Mouse (Mus musculus): ENCODE measurements at regions not wholly inside any gene's neighbourhood (a gene's known extent, or its start where the extent isn't known, plus 50 kb on each side); places are given as distances from the start of the nearest gene placed in this dataset.
A peak's percentile ranks its signal among the peaks of the same experiment; 100 is the strongest.

- no peak for DNase-seq (ENCODE audit: extremely low read depth, low read depth)
Measured at GRCm38 (mm10) chr2:30698758-30699535, 104.1 kb downstream of the Cstad start.

GRCm38 (mm10) chr2:30697851-30698250, 103.0 kb downstream of the Cstad start:
- no peak for DNase-seq (ENCODE audit: extremely low read depth, low read depth)

GRCm38 (mm10) chr2:30695771-30696456, 101.1 kb downstream of the Cstad start:
- no peak for DNase-seq (ENCODE audit: extremely low read depth, low read depth)

GRCm38 (mm10) chr2:30695041-30695440, 100.2 kb downstream of the Cstad start:
- no peak for DNase-seq (ENCODE audit: extremely low read depth, low read depth)

GRCm38 (mm10) chr2:30693206-30694035, 98.6 kb downstream of the Cstad start:
- no peak for DNase-seq (ENCODE audit: extremely low read depth, low read depth)

- DNase-seq (ENCODE audit: extremely low read depth, low read depth) = no peak
Measured at GRCm38 (mm10) chr2:30692561-30693205, 97.8 kb downstream of the Cstad start.

GRCm38 (mm10) chr2:30691857-30692560, 97.2 kb downstream of the Cstad start:
- DNase-seq (ENCODE audit: extremely low read depth, low read depth) = no peak

GRCm38 (mm10) chr2:30690925-30691856, 96.4 kb downstream of the Cstad start:
- peak; percentile 77 for DNase-seq (ENCODE audit: extremely low read depth, low read depth)

- DNase-seq (ENCODE audit: extremely low read depth, low read depth) = peak; percentile 87
Measured at GRCm38 (mm10) chr2:30690307-30690706, 95.5 kb downstream of the Cstad start.

- DNase-seq (ENCODE audit: extremely low read depth, low read depth) = no peak
Measured at GRCm38 (mm10) chr2:30688402-30688801, 93.6 kb downstream of the Cstad start.

GRCm38 (mm10) chr2:30687121-30687551, 92.3 kb downstream of the Cstad start:
- DNase-seq (ENCODE audit: extremely low read depth, low read depth) = no peak

- DNase-seq (ENCODE audit: extremely low read depth, low read depth) = no peak
Measured at GRCm38 (mm10) chr2:30686359-30686758, 91.5 kb downstream of the Cstad start.

GRCm38 (mm10) chr2:30685137-30685860, 90.5 kb downstream of the Cstad start:
- no peak for DNase-seq (ENCODE audit: extremely low read depth, low read depth)

- no peak for DNase-seq (ENCODE audit: extremely low read depth, low read depth)
Measured at GRCm38 (mm10) chr2:30684461-30684860, 89.6 kb downstream of the Cstad start.

- no peak for DNase-seq (ENCODE audit: extremely low read depth, low read depth)
Measured at GRCm38 (mm10) chr2:30682146-30682825, 87.4 kb downstream of the Cstad start.

- DNase-seq (ENCODE audit: extremely low read depth, low read depth) = no peak
Measured at GRCm38 (mm10) chr2:30681642-30682041, 86.8 kb downstream of the Cstad start.

- no peak for DNase-seq (ENCODE audit: extremely low read depth, low read depth)
Measured at GRCm38 (mm10) chr2:30679041-30679440, 84.2 kb downstream of the Cstad start.

GRCm38 (mm10) chr2:30677498-30677897, 82.7 kb downstream of the Cstad start:
- DNase-seq (ENCODE audit: extremely low read depth, low read depth) = no peak

Measured in MEL-GATA-1-ER (cell line).